Mouse (Mus musculus) heart, postnatal 0 days (tissue): ENCODE measurements around the gene Csmd2. TPM values are rescaled to one million over a fixed set of nuclear protein-coding genes. Genes with fewer than 3 reads are reported as not detected.
"Not testable (repeated sequence)": the region's sequence is repeated elsewhere in the genome, so short reads cannot be mapped to it uniquely, and the experiment has no call there.

Source experiments
- ATAC-seq: fragments of 200-750 bp; cut with Nextera tagmentation; 2 replicates; pipeline ENCODE4 v1.8.0; 2017; ENCODE audit warnings: low read depth, moderate number of reproducible peaks, moderate library complexity; ENCODE audit not compliant: insufficient read depth
- DNase-seq: peaks from one replicate; pipeline ENCODE4 v3.0.0-alpha.2; 2016; ENCODE audit warnings: low spot score
- H3K27ac ChIP-seq: fragments of 300-500 bp; sonication (generic); 2 replicates; pipeline ENCODE4 v1.5.1; 2014; ENCODE audit warnings: low read depth, mild to moderate bottlenecking
- H3K27me3 ChIP-seq: fragments of 300-500 bp; sonication (generic); 2 replicates; pipeline ENCODE4 v1.6.1; 2014; ENCODE audit warnings: low read length, mixed read lengths; ENCODE audit not compliant: control insufficient read depth, insufficient read depth
- H3K36me3 ChIP-seq: fragments of 300-500 bp; sonication (generic); replicated peaks from 2 replicates; pipeline ENCODE4 v1.6.1; 2014; ENCODE audit warnings: low read length, mixed read lengths; ENCODE audit not compliant: control insufficient read depth, insufficient read depth
- H3K4me1 ChIP-seq: fragments of 300-500 bp; sonication (generic); 2 replicates; pipeline ENCODE4 v1.6.1; 2014; ENCODE audit warnings: antibody characterized with exemption; ENCODE audit not compliant: control insufficient read depth, insufficient read depth
- H3K4me2 ChIP-seq: fragments of 300-500 bp; sonication (generic); 2 replicates; pipeline ENCODE4 v1.6.1; 2014; ENCODE audit warnings: low read depth, mild to moderate bottlenecking, low read length, moderate library complexity
- H3K4me3 ChIP-seq: fragments of 300-500 bp; sonication (generic); 2 replicates; pipeline ENCODE4 v1.5.1; 2014; ENCODE audit warnings: low read depth, low read length
- H3K9ac ChIP-seq: fragments of 300-500 bp; sonication (generic); replicated peaks from 2 replicates; pipeline ENCODE4 v1.6.1; 2014; ENCODE audit warnings: low read depth, low read length, mixed read lengths
- H3K9me3 ChIP-seq: fragments of 300-500 bp; sonication (generic); replicated peaks from 2 replicates; pipeline ENCODE4 v1.6.1; 2016; ENCODE audit warnings: low read length; ENCODE audit not compliant: control insufficient read depth
- CTCF ChIP-seq: IDR thresholded peaks from 2 replicates; pipeline ENCODE4 v1.5.1; 2016; ENCODE audit warnings: antibody characterized with exemption, control low read depth, low read depth
- EP300 ChIP-seq: IDR thresholded peaks from 2 replicates; pipeline ENCODE4 v1.6.1; 2016; ENCODE audit warnings: antibody characterized with exemption, low read depth
- WGBS: fragments of 180-500 bp; shearing (Covaris S2); extraction: QIAGEN DNeasy Blood & Tissue Kit; methylation state at CpG from one replicate; pipeline ENCODE4 v1.1.7; 2014; 5-methylcytosine and 5-hydroxymethylcytosine counted together
- polyA plus RNA-seq: library from polyadenylated mRNA; unstranded; fragments of >200 nt; fragmentation: Nextera tagmentation; extraction: Ambion mirVana; gene quantifications from 2 replicates; pipeline ENCODE4 v1.2.1, GENCODE M21; 2015
- total RNA-seq: library from RNA; depleted of rRNA; stranded (reverse); fragments of >200 nt; gene quantifications from 2 replicates; pipeline ENCODE4 v1.2.3, GENCODE M21; 2014; ENCODE audit warnings: low replicate concordance

Csmd2 gene
- total and polyA plus RNA-seq, 2 experiments from 2014 or later = 0.01 TPM; not detected in 1

- H3K27me3 ChIP-seq = no peaks in the 10 kb centered on the region
- no peak overlapping the region for H3K4me2 ChIP-seq
- H3K4me1 ChIP-seq = no peaks in the 10 kb centered on the region
- H3K36me3 ChIP-seq = no peaks in the 10 kb centered on the region
- WGBS = 69% methylated on average over 5 of the region's 5 CpGs
- DNase-seq = no peak
- H3K9me3 ChIP-seq = no peaks in the 10 kb centered on the region
- no peak for ATAC-seq
- no peak for TF ChIP-seq EP300
- TF ChIP-seq CTCF = no peak
- no peak overlapping the region for H3K9ac ChIP-seq
- no peak overlapping the region for H3K4me3 ChIP-seq
- H3K27ac ChIP-seq = no peak overlapping the region
These were observed 526.8 kb downstream of the Csmd2 start for GRCm38 (mm10) chr4:128514496-128514895.

- no peak overlapping the region for H3K27ac ChIP-seq
- ATAC-seq (no peak), DNase-seq (no peak)
- 74% methylated on average over 6 of the region's 6 CpGs for WGBS
- H3K4me2 ChIP-seq = no peak overlapping the region
- H3K27me3 ChIP-seq = no peaks in the 10 kb centered on the region
- H3K9me3 ChIP-seq = no peaks in the 10 kb centered on the region
- no peaks in the 10 kb centered on the region for H3K4me1 ChIP-seq
- H3K4me3 ChIP-seq = no peak overlapping the region
- TF ChIP-seq CTCF = no peak
- TF ChIP-seq EP300 = no peak
- no peaks in the 10 kb centered on the region for H3K36me3 ChIP-seq
- no peak overlapping the region for H3K9ac ChIP-seq
These were observed 533.6 kb downstream of the Csmd2 start for GRCm38 (mm10) chr4:128521276-128521675.

DNA sequence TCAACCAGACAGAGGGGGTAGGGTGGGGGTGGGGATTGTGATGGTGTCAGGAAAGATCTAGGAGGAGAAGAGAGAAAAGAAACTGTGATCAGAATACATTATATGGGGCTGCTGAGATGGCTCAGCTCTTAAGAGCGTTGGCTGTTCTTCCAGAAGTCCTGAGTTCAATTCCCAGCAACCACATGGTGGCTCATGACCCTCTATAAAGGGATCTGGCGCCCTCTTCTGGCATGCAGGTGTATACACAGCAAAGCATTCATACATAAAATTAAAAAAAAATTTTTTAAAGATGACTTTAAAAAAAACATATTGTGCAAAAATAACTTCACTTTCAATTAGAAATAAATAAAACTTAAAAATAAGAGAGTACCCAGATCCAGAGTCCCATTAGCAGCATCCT is 555.7 kb downstream of the Csmd2 start:
- H3K4me2 ChIP-seq = no peak overlapping the region
- WGBS = 19% methylated on average over 2 of the region's 2 CpGs
- H3K27me3 ChIP-seq = no peaks in the 10 kb centered on the region
- H3K9me3 ChIP-seq = no peaks in the 10 kb centered on the region
- peak; percentile 35 for TF ChIP-seq CTCF
- no peak for TF ChIP-seq EP300
- ATAC-seq (no peak), DNase-seq (no peak)
- no peaks in the 10 kb centered on the region for H3K4me1 ChIP-seq
- no peak overlapping the region for H3K27ac ChIP-seq
- H3K4me3 ChIP-seq = no peak overlapping the region
- H3K9ac ChIP-seq = no peak overlapping the region
- H3K36me3 ChIP-seq = no peaks in the 10 kb centered on the region

DNA sequence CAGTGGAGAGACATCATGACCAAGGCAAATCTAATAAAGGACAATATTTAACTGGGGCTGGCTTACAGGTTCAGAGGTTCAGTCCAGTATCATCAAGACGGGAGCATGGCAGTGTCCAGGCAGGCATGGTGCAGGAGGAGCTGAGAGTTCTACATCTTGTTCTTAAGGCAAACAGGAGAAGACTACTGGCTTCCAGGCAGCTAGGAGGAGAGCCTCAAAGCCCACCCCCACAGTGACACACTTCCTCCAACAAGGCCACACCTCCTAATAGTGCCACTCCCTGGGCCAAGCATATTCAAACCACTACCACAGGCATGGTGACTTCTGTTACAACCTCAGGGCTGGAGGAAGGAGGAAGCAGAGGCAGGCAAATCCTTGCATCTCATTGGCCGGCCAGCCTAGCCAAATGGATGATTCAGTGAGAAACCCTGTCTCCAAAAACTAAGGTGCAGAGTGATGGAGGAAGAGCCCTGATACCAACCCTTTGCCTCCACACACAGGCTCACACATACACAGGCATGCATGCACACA is 556.4 kb downstream of the Csmd2 start:
- H3K9ac ChIP-seq, H3K4me1 ChIP-seq, ATAC-seq, H3K4me2 ChIP-seq, H3K4me3 ChIP-seq, H3K27ac ChIP-seq, H3K36me3 ChIP-seq, DNase-seq, H3K27me3 ChIP-seq, H3K9me3 ChIP-seq: not testable (repeated sequence)
- WGBS = 67% methylated on average over 2 of the region's 2 CpGs

DNA sequence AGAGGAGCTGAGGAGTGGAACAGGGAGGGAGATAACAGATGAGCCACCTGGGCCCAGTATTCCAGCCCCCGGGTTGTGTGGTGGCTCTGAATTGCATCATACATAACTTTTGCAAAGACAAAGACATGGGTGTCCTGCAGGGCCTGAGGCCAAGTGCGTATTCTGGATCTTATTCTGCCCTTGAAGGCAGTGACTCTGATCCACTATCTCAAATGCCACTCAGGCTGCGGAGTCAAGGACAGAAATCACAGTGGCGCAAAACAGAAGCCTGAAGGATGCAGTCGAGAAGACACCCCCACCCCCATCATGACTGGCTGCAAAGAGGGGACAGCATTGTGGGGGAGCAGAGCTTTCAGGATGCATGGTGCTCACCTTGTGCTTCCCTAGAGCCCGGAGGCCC is 563.1 kb downstream of the Csmd2 start:
- no peaks in the 10 kb centered on the region for H3K27me3 ChIP-seq
- H3K27ac ChIP-seq = no peak overlapping the region
- ATAC-seq (no peak), DNase-seq (no peak)
- no peak overlapping the region for H3K9ac ChIP-seq
- no peak for TF ChIP-seq EP300
- TF ChIP-seq CTCF = no peak
- WGBS = 60% methylated on average over 6 of the region's 6 CpGs
- H3K9me3 ChIP-seq = no peaks in the 10 kb centered on the region
- no peak overlapping the region for H3K4me2 ChIP-seq
- no peak overlapping the region for H3K4me3 ChIP-seq
- no peaks in the 10 kb centered on the region for H3K4me1 ChIP-seq
- no peaks in the 10 kb centered on the region for H3K36me3 ChIP-seq

DNA sequence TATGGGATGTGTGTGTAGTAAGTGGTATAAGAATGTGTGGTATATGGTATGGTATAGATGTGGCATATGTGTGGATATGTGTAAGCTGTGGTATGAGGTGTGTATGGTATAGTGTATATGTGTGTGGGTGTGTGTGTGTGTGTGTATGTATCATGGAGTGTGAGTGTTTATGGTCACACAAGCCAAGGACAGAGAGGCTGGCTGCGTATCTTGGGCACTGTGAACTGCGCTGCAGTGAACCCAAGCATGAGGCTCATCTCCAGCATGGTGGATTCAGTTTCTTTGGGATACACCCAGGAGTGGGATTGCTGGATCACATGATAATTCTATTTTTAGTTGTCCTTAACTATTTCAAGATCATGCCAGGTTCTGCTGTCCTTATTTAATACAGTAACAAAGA is 566.5 kb downstream of the Csmd2 start:
- TF ChIP-seq CTCF (no peak), EP300 (no peak)
- H3K4me2 ChIP-seq = no peak overlapping the region
- H3K27me3 ChIP-seq = no peaks in the 10 kb centered on the region
- ATAC-seq (no peak), DNase-seq (no peak)
- no peak overlapping the region for H3K9ac ChIP-seq
- H3K4me1 ChIP-seq = no peaks in the 10 kb centered on the region
- H3K9me3 ChIP-seq = no peaks in the 10 kb centered on the region
- H3K36me3 ChIP-seq = no peaks in the 10 kb centered on the region
- WGBS = 100% methylated on average over 2 of the region's 2 CpGs
- no peak overlapping the region for H3K4me3 ChIP-seq
- H3K27ac ChIP-seq = no peak overlapping the region
